Mouse (Mus musculus) heart, embryonic 10.5 days (tissue): ENCODE measurements at regions not wholly inside any gene's neighbourhood (a gene's known extent, or its start where the extent isn't known, plus 50 kb on each side); places are given as distances from the start of the nearest gene placed in this dataset.

Source experiments
- DNase-seq: peaks from one replicate; pipeline ENCODE4 v3.0.0-alpha.2; 2017; ENCODE audit warnings: low spot score
- H3K27ac ChIP-seq: fragments of 300-500 bp; sonication (generic); 2 replicates; pipeline ENCODE4 v1.5.1; 2016; ENCODE audit warnings: mild to moderate bottlenecking
- H3K27me3 ChIP-seq: fragments of 300-500 bp; sonication (generic); 2 replicates; pipeline ENCODE4 v1.6.1; 2016; ENCODE audit warnings: mild to moderate bottlenecking; ENCODE audit not compliant: poor library complexity, insufficient read depth, severe bottlenecking
- H3K36me3 ChIP-seq: fragments of 300-500 bp; sonication (generic); 2 replicates; pipeline ENCODE4 v1.6.1; 2016; ENCODE audit warnings: mild to moderate bottlenecking, moderate library complexity
- H3K4me1 ChIP-seq: fragments of 300-500 bp; sonication (generic); 2 replicates; pipeline ENCODE4 v1.6.1; 2016; ENCODE audit warnings: mild to moderate bottlenecking
- H3K4me3 ChIP-seq: fragments of 300-500 bp; sonication (generic); 2 replicates; pipeline ENCODE4 v1.5.1; 2016; ENCODE audit warnings: mild to moderate bottlenecking, moderate library complexity
- H3K9me3 ChIP-seq: fragments of 300-500 bp; sonication (generic); 2 replicates; pipeline ENCODE4 v1.6.1; 2016; ENCODE audit warnings: mild to moderate bottlenecking, moderate library complexity
- WGBS: fragments of 180-500 bp; shearing (Covaris S2); methylation state at CpG from one replicate; pipeline ENCODE4 v1.1.7; 2016; 5-methylcytosine and 5-hydroxymethylcytosine counted together

DNA sequence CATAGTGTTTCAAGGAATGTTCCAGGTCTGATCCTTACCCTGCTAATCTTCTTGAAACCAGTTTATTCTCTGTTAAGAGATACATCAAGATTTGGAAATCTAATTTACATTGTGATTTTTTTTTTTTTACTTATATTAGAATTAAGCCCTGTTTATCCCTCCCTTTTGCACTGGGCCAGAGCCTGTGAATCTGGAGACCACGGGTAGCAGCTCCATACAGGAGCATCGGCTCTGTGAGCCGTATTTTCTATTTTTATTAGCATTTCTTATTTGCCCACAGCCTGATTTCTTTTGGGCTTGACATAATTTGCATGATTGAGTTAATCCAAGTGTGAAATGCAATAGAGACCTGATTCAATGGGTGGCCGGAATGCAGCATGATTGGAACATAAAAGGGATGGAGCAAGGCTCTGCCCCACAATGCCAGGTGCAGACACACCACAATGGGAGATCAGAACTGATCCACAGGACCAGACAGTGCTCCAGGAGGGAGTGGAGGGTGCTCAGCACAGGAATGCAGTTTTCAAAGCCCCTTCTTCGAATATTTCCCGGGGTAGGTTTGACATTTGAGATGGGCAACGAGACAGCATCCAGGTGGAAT lies 67.9 kb upstream of the Mrps9 start:
- H3K27me3 ChIP-seq = no peaks in the 10 kb centered on the region; the same call in 1 of the 2 replicates
- H3K36me3 ChIP-seq = no peaks in the 10 kb centered on the region
- no peak overlapping the region for H3K4me3 ChIP-seq
- WGBS = 82% methylated on average over 7 of the region's 7 CpGs
- no peak for DNase-seq
- H3K27ac ChIP-seq = no peak overlapping the region
- no peaks in the 10 kb centered on the region for H3K4me1 ChIP-seq
- no peaks in the 10 kb centered on the region for H3K9me3 ChIP-seq

DNA sequence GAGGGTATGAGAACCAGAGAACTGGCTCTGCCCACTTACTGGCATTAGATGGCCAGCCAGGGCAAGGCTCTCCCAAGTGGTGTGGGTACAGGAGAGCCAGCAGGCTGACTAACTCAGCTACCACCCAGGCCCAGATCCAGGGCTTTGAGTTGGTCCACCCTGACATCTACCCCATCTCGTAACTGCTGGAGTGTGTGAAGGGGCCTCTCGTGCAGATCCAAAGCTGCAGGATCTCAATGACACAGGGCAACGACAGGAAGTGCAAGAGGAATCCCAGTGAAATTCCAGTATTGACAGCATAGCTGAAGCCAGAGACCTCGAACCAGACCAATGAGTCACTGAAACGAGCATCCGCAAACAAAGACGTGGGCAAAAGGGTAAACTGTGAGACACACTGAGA lies 63.8 kb upstream of the Mrps9 start:
- Histone ChIP-seq H3K36me3 (no peaks in the 10 kb centered on the region), H3K9me3 (no peaks in the 10 kb centered on the region), H3K27me3 (no peaks in the 10 kb centered on the region), H3K4me3 (no peak overlapping the region), H3K27ac (peak overlapping the region; percentile 7; the same call in 1 of the 2 replicates), H3K4me1 (no peaks in the 10 kb centered on the region)
- DNase-seq = peak; percentile 69
- 60% methylated on average over 7 of the region's 7 CpGs for WGBS

DNA sequence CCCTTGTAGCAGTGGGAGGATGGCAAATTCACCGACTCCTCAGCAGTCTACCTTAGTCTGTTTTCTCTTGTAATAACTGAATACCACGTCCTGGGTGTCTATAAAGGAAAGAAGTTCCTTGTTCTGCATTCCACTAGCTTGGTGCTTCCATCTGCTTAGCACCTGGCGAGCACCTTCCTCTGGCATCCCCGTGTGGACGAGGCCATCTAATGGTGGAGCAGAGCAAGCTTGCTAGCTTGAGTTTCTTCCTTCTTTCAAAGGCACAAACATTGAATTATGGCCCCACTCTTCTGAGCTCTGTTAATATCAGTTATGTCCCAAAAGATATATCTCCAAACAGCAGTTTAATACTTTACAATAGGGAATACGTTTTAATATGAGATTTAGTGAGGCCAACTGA lies 62.6 kb upstream of the Mrps9 start:
- Histone ChIP-seq H3K9me3 (no peaks in the 10 kb centered on the region), H3K36me3 (no peaks in the 10 kb centered on the region), H3K4me1 (no peaks in the 10 kb centered on the region), H3K27me3 (no peaks in the 10 kb centered on the region), H3K4me3 (no peak overlapping the region), H3K27ac (no peak overlapping the region)
- peak; percentile 60 for DNase-seq
- WGBS = 64% methylated on average over 6 of the region's 6 CpGs
